Mouse (Mus musculus) forelimb bud, embryonic 11.5 days (tissue): Measurements from ENCODE around the gene Gm32742.
A peak's percentile ranks its signal among the peaks of the same experiment; 100 is the strongest.
"Not testable (repeated sequence)": the region's sequence is repeated elsewhere in the genome, so short reads cannot be mapped to it uniquely, and the experiment has no call there.

Experiments used
- DNase-seq: peaks from one replicate; pipeline ENCODE4 v3.0.0-alpha.2; 2012; ENCODE audit warnings: low read depth, low spot score

Gene Gm32742

GRCm38 (mm10) chr9:51152079-51152752, 13.1 kb downstream of the Gm32742 start:
- DNase-seq: peak; percentile 85

GRCm38 (mm10) chr9:51147294-51147693, 18.0 kb downstream of the Gm32742 start:
- no peak for DNase-seq

- DNase-seq: no peak
These were observed 18.8 kb downstream of the Gm32742 start for GRCm38 (mm10) chr9:51146496-51146895.

- no peak for DNase-seq
These were observed 21.1 kb downstream of the Gm32742 start for GRCm38 (mm10) chr9:51144218-51144617.

GRCm38 (mm10) chr9:51143437-51143836, 21.9 kb downstream of the Gm32742 start:
- DNase-seq: no peak

GRCm38 (mm10) chr9:51140711-51141110, 24.6 kb downstream of the Gm32742 start:
- DNase-seq: no peak

GRCm38 (mm10) chr9:51139401-51139800, 25.9 kb downstream of the Gm32742 start:
- not testable (repeated sequence) for DNase-seq

GRCm38 (mm10) chr9:51138301-51138700, 27.0 kb downstream of the Gm32742 start:
- DNase-seq: no peak

- no peak for DNase-seq
These were observed 27.5 kb downstream of the Gm32742 start for GRCm38 (mm10) chr9:51137836-51138235.

GRCm38 (mm10) chr9:51137432-51137831, 27.9 kb downstream of the Gm32742 start:
- DNase-seq: no peak

- DNase-seq: peak; percentile 8
These were observed 28.3 kb downstream of the Gm32742 start for GRCm38 (mm10) chr9:51136985-51137384.

- no peak for DNase-seq
These were observed 50.5 kb downstream of the Gm32742 start for GRCm38 (mm10) chr9:51114767-51115166.

GRCm38 (mm10) chr9:51105751-51106150, 59.6 kb downstream of the Gm32742 start:
- DNase-seq: no peak

GRCm38 (mm10) chr9:51103808-51104514, 61.4 kb downstream of the Gm32742 start:
- DNase-seq: no peak

GRCm38 (mm10) chr9:51102963-51103807, 62.1 kb downstream of the Gm32742 start:
- peak; percentile 41 for DNase-seq

- DNase-seq: peak; percentile 73
These were observed 63.4 kb downstream of the Gm32742 start, which contains the start of gene 4833427G06Rik for GRCm38 (mm10) chr9:51101756-51102425. Gene 4833427G06Rik (minus strand): TSS chr9:51102078.

- no peak for DNase-seq
These were observed 69.0 kb downstream of the Gm32742 start for GRCm38 (mm10) chr9:51096306-51096705.

- no peak for DNase-seq
These were observed 71.6 kb downstream of the Gm32742 start for GRCm38 (mm10) chr9:51093697-51094096.

- no peak for DNase-seq
These were observed 83.7 kb downstream of the Gm32742 start for GRCm38 (mm10) chr9:51081614-51082013.
